Mouse (Mus musculus): ENCODE measurements around the gene Dennd2a.

Dennd2a gene

DNA sequence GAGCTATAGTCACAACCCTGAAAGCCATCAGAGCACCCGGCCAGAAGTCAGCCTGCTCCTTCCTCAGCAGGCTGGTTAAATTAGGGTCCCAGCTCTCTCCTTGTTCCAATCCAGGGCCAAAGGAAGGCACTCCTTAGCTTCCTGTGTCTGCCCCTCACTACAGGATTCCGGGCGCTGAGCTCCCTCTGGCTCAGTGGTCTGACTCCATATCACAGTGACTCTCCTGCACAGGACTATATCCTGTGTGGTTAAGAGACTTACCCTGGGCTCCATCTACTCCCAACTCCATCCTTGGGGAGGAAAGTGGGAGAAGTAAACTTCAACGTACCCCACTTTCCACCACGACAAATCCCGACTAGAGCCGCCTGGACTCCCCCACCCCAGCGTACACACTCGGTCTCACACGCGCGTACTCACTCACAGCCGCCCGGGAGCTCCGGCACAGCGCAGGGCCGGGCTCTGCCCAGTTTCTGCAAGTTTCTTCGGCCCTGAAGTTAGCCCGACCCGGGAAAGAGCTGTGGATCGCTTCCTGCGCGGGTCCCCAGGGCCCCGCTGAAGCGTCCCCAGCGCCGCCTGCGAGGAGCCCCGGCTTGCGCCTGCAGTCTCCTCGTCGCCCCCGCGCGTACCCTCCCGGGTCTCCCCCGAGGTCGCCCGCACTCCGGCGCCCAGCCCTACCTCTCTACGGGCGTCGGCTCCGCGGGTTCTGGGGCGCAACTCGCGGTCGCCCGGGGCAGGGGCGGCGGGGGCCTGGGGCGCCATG lies 587 bp downstream of the Dennd2a start:
- peak in 1 of 2 experiments; percentile 46 for DNase-seq (ENCODE audit: low spot score in 2 of 2)

- DNase-seq (ENCODE audit: low spot score in 2 of 2): no peak
Observed at GRCm38 (mm10) chr6:39555648-39555945, 2.1 kb downstream of the Dennd2a start.

DNA sequence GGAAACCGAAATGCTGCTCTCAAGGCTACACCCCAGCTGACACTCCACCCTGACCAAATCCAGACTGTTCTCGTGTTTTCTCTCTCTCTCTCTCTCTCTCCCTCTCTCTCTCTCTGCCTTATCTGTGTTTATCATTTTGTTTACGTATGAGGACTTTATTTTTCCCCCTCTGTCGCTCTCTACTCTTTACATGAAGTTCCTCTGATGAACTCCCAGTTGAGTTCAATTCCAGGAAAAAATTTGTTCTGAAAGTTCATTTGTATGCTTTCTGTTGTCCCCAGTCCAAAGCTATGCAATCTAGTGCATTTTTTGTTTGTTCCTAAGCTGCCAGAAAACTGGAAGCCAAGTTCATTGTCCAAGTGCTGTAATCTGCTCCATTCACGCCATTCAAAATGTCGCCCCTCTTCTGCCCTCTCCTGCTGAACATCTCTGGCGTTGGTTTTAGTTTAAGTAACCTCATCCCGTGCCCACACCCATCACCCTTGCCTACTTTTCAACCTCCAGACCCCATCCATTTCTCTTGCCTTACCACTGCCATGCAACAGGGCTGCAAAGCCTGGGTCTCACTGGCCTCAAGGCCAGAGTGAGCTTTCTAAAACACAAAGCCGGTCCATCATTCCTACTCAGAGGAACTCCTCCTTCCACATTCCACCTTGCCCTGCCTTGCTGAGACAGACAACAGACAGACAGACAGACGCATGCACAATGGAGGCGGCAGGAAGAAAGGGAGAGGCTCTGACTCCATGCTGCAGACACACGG lies 2.6 kb downstream of the Dennd2a start:
- DNase-seq (ENCODE audit: low spot score in 2 of 2): no peak

GRCm38 (mm10) chr6:39551981-39552636 lies 5.6 kb downstream of the Dennd2a start:
- DNase-seq (ENCODE audit: low spot score in 2 of 2): no peak

GRCm38 (mm10) chr6:39548030-39548429 lies 9.6 kb downstream of the Dennd2a start:
- no peak for DNase-seq (ENCODE audit: low spot score in 2 of 2)

DNA sequence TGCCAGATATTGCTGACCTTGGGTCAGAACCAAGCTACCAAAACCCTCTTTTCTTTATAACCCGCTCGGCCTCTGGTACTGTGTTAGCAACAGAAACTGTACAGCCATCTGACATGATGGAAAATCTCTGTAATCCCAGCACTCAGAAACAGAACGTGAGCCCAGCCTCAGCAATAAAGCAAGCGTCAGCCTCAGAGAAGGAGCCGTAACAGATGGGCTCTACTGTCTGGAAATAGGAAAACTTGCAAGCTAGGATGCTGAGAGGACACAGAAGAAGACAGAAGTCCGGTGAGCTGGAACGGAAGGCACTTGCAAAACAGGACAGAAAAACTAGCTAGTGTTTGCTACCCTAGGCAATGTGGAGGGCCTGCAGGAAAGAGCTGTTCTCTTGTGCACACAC lies 12.2 kb downstream of the Dennd2a start:
- DNase-seq (ENCODE audit: low spot score in 2 of 2): no peak

- DNase-seq (ENCODE audit: low spot score in 2 of 2): no peak
Observed at GRCm38 (mm10) chr6:39543769-39544420, 13.8 kb downstream of the Dennd2a start.

DNA sequence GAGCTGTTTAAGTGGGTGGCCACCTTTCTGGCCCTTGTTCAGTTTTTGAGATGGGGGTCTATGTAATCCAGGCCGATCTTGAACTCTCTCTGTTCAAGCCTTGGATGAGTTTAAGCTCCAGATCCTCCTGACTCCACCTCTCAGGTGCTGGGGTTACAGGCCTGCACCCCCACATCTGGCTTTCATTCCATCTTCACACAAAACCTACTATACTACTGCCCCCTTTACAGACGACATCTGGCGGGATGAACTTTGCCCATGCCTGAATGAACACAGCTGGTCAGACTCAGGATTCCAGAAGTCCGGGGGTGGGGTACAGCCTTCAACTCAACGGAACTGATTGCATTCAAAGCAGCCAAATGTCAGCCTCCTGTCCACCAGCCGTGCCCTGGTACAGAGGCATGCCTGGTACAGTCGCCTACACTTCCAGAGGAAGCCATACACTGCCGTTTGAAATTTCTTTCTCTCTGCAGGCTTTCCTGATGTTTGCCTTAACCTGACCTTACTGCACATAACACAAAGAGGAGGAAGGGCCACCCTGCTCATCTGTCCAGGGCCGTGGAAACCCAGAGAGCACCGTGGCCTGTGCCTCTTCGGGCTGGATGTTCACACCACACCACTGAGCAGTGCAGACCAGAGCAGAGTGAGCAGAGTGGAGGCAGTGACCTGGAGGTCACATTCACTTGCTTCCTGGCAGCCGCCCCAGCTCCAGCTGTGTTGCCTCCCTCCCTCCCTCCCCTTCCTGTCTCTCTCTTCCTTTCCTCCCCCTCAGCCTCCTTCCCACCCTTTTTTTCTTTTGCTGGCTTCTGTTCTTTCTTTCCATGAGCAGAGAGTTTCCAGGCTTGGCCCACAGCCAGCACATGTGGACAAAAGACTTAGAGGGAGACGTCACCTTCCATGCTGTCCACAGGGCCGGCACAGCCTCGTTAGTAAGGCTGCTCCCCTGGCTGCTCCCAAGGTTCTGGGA lies 14.8 kb downstream of the Dennd2a start:
- DNase-seq (ENCODE audit: low spot score in 2 of 2): peak; percentile 46 to 61

DNA sequence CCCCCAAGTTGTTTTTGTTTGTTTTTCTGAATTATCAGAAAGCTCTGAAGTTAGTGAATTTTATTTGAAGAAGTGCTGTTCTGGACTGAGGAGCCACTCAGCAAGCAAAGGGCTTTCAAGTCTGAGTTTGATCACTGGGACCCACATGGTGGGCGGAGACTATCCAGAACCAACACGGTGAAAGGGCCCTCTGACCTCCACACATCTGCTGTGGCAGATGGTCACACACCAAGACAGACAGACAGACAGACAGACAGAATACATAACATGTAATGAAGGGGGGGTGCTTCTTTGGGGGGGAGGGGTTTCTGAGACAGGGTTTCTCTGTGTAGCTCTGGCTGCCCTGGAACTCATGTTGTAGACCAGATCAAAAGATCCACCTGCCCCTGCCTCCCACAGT lies 17.1 kb downstream of the Dennd2a start:
- DNase-seq (ENCODE audit: low spot score in 2 of 2): no peak

GRCm38 (mm10) chr6:39539679-39540155 lies 17.9 kb downstream of the Dennd2a start:
- DNase-seq (ENCODE audit: low spot score in 2 of 2): no peak

- DNase-seq (ENCODE audit: low spot score in 2 of 2): no peak
Observed at GRCm38 (mm10) chr6:39538227-39538626, 19.4 kb downstream of the Dennd2a start.

DNA sequence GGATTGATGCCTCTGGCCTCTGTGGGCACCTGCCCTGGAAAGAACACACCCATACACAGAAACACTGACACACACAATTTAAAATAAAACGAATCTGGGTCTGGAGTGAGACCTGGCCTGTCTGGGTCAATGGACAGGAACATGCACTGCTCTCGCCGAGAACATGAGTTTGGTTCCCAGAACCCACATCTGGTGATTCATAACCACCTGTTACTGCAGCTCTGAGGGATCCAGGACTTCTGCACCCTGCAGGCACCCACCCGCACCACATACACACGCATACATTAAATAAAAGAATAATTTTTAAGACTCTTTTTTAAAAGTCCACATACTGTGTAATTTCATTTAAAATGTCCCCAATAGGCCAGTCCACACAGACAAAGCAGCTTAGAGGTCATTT lies 20.4 kb downstream of the Dennd2a start:
- DNase-seq (ENCODE audit: low spot score in 2 of 2): no peak

DNA sequence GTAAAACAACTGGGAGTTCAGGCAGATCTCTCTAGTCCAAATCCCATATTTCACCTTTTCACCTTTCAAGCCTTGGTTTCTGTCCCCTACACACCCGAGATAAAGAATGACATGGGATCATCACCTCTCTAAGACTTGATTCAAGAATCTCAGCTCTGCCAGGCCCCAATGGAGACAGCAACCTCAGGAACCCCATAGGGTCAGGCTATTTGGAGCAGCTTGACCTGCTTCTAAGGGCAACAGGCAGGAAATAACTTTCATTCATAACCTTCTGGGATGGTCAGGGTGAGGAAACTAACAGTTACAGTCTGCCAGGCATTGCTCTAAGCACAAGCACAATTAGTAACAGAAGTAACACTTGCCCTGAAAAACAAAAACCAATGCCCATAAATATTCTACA lies 21.0 kb downstream of the Dennd2a start:
- no peak for DNase-seq (ENCODE audit: low spot score in 2 of 2)

- no peak for DNase-seq (ENCODE audit: low spot score in 2 of 2)
Observed at GRCm38 (mm10) chr6:39534944-39535343, 22.7 kb downstream of the Dennd2a start.

DNA sequence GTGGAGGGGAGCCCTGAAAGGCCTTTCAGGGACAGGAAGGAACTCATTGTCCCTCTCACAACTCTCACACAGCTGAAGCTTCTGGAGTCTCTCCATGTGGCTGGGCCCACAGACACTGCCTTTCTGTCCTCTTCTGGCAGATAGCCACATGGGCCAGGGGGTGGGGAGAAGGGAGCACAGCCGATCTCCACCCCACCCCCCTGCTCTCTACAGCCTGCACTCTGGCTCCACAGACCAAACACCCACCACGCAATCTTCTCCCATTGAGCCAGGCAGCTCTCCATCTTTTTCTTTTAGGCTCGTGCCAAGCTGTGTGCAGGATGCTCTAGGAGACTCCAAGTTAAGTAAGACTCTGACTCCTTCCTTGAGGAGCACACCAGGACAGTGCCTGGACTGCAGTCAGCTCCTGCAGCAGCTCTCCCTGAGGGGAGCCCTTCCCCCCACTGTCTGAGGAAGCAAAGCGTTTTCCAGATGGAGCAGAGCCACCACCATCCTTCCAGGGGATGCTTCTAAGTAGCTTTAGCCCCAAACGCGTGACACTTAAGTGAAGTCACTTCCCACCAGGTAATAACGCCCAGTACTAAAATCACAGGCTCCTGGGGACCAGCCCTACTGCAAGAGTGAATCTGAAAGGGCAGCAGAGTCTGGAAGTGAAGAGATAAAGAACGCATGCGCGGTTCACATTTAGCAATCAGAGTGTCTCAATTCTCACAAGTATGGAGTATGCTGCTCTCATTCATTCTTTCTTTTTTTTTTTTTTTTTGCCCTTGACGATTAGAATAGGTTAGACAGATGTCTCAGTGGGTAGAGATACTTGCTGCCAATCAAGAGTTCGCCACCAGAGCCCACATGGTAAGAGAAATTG lies 28.8 kb downstream of the Dennd2a start:
- peak; percentile 79 to 89 for DNase-seq (ENCODE audit: low spot score in 2 of 2)

GRCm38 (mm10) chr6:39527811-39528210 lies 29.9 kb downstream of the Dennd2a start:
- DNase-seq (ENCODE audit: low spot score in 2 of 2): no peak

DNA sequence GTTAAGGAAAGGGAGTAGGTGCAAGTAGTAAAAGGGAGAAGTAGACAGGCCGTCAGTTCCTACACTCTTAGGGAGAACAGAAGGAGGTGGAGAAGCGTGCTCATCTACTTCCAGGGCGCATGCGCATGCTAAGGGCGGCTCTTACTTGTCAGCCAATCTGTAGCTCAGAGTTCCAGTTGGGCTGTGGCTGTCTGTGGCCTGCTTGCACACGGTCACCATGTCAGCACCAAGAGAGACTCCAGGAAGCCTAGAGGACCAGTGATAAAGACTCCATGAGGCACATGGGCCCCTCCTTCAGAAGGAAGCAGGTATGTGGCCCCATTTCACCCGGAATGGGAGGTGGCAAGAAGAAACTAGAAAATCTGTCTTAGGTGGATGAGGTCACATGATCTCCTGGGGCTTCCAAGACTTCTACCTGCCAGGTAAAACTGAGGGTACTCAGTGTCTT lies 30.3 kb downstream of the Dennd2a start:
- no peak for DNase-seq (ENCODE audit: low spot score in 2 of 2)

- no peak for DNase-seq (ENCODE audit: low spot score in 2 of 2)
Observed at GRCm38 (mm10) chr6:39526797-39527196, 30.9 kb downstream of the Dennd2a start.

- no peak for DNase-seq (ENCODE audit: low spot score in 2 of 2)
Observed at GRCm38 (mm10) chr6:39523161-39523560, 34.5 kb downstream of the Dennd2a start.

GRCm38 (mm10) chr6:39522425-39522824 lies 35.2 kb downstream of the Dennd2a start:
- no peak for DNase-seq (ENCODE audit: low spot score in 2 of 2)
